Mouse (Mus musculus) megakaryocyte-erythroid progenitor cell, adult 5-6 weeks (primary cell): ENCODE data around the gene Mbnl2. TPM values are rescaled to one million over a fixed set of nuclear protein-coding genes. Genes with fewer than 3 reads are reported as not detected.

Experiments
- ATAC-seq: replicated peaks from 2 replicates; pipeline ENCODE4 v1.8.0; 2016; ENCODE audit warnings: mild to moderate bottlenecking, inconsistent platforms; ENCODE audit not compliant: severe bottlenecking, poor library complexity, low FRiP score, low TSS enrichment
- total RNA-seq, 2 experiments: library from RNA; stranded (forward) in 1 of 2; stranded (reverse) in 1 of 2; fragments of 200-1000, 215-1000 nt in 1 of 2; fragments of >200 nt in 1 of 2; fragmentation: Nextera tagmentation in 1 of 2; gene quantifications; 2 replicates each; pipeline ENCODE4 v1.2.3; 2014 to 2017

The Mbnl2 gene
- total RNA-seq, 2 experiments from 2014 or later, result 33.1 to 35.3 TPM

GRCm38 (mm10) chr14:120370044-120370443, 94.6 kb downstream of the Mbnl2 start:
- ATAC-seq, result no peak

GRCm38 (mm10) chr14:120370631-120371030, 95.2 kb downstream of the Mbnl2 start:
- ATAC-seq, result no peak

- ATAC-seq, result no peak
These were observed 95.7 kb downstream of the Mbnl2 start for GRCm38 (mm10) chr14:120371174-120371573.

GRCm38 (mm10) chr14:120373026-120374024, 97.9 kb downstream of the Mbnl2 start:
- ATAC-seq, result peak; percentile 50

GRCm38 (mm10) chr14:120374786-120375185, 99.3 kb downstream of the Mbnl2 start:
- ATAC-seq, result no peak

GRCm38 (mm10) chr14:120377192-120377591, 101.7 kb downstream of the Mbnl2 start:
- ATAC-seq, result no peak

GRCm38 (mm10) chr14:120378002-120378401, 102.5 kb downstream of the Mbnl2 start:
- no peak for ATAC-seq

- ATAC-seq, result no peak
These were observed 104.2 kb downstream of the Mbnl2 start for GRCm38 (mm10) chr14:120379716-120380115.

- no peak for ATAC-seq
These were observed 106.1 kb downstream of the Mbnl2 start for GRCm38 (mm10) chr14:120381378-120382134.

GRCm38 (mm10) chr14:120382179-120382578, 106.7 kb downstream of the Mbnl2 start:
- ATAC-seq, result peak; percentile 50

- no peak for ATAC-seq
These were observed 107.8 kb downstream of the Mbnl2 start for GRCm38 (mm10) chr14:120383186-120383851.

- no peak for ATAC-seq
These were observed 109.1 kb downstream of the Mbnl2 start for GRCm38 (mm10) chr14:120384615-120385014.

- ATAC-seq, result no peak
These were observed 111.8 kb downstream of the Mbnl2 start for GRCm38 (mm10) chr14:120387293-120387692.

- ATAC-seq, result no peak
These were observed 113.6 kb downstream of the Mbnl2 start for GRCm38 (mm10) chr14:120388818-120389691.

GRCm38 (mm10) chr14:120390231-120390944, 114.9 kb downstream of the Mbnl2 start:
- no peak for ATAC-seq

GRCm38 (mm10) chr14:120391701-120392100, 116.2 kb downstream of the Mbnl2 start:
- no peak for ATAC-seq

- no peak for ATAC-seq
These were observed 117.0 kb downstream of the Mbnl2 start for GRCm38 (mm10) chr14:120392441-120392840.

GRCm38 (mm10) chr14:120393441-120393840, 118.0 kb downstream of the Mbnl2 start:
- no peak for ATAC-seq
